Comparison of ENCODE assay signal across 23 mouse cellular contexts in genomic region chr8:4353741-4354140, GRCm38 (mm10). TPM values are rescaled to one million over a fixed set of nuclear protein-coding genes. Genes with fewer than 3 reads are reported as not detected.
DNase-seq lines count a peak whose midpoint lies in the region; ATAC-seq lines count a peak whose summit lies in the region.
"Had no signal": no experiment of that assay in that cellular context is flagged by ENCODE, and none has a peak within 500 bp of the region (broad histone marks: within the 10 kb centered on the region; RNA-seq: fewer than 3 reads in every experiment).

No protein-coding gene starts in this region.

- no peaks in the 10 kb centered on the region for H3K9me3 ChIP-seq in heart, embryonic 12.5 days (replicated peaks)
- H3K9me3 ChIP-seq in kidney, embryonic 16.5 days (ENCODE audit: low read length), result no peaks in the 10 kb centered on the region
- H3K9me3 ChIP-seq: G1E had no signal

- 63% methylated on average over 4 of the region's 4 CpGs for WGBS in heart, embryonic 12.5 days
- WGBS in kidney, embryonic 16.5 days, result 76% methylated on average over 4 of the region's 4 CpGs

- no peaks in the 10 kb centered on the region for H3K36me3 ChIP-seq in heart, embryonic 12.5 days
- no peaks in the 10 kb centered on the region for H3K36me3 ChIP-seq in kidney, embryonic 16.5 days (ENCODE audit: insufficient read depth, low read length)
- H3K36me3 ChIP-seq: G1E had no signal

- peaks cover 4% of the 10 kb centered on the region; the same call in 1 of the 2 replicates for H3K4me1 ChIP-seq in heart, embryonic 12.5 days (replicated peaks)
- no peaks in the 10 kb centered on the region for H3K4me1 ChIP-seq in kidney, embryonic 16.5 days (ENCODE audit: insufficient read depth, low read length)

- H3K9ac ChIP-seq in heart, embryonic 12.5 days, result no peak overlapping the region
- no peak overlapping the region for H3K9ac ChIP-seq in kidney, embryonic 16.5 days (replicated peaks; ENCODE audit: low read length)

- H3K4me2 ChIP-seq in heart, embryonic 12.5 days, result no peak overlapping the region
- no peak overlapping the region for H3K4me2 ChIP-seq in kidney, embryonic 16.5 days (replicated peaks; ENCODE audit: low read depth, low read length)

- no peaks in the 10 kb centered on the region for H3K27me3 ChIP-seq in heart, embryonic 12.5 days (replicated peaks)
- H3K27me3 ChIP-seq in kidney, embryonic 16.5 days (ENCODE audit: insufficient read depth, low read length), result no peaks in the 10 kb centered on the region
- H3K27me3 ChIP-seq: CH12.LX, Patski had no signal

- peak; percentile 80 for DNase-seq in heart, adult 11 months
- DNase-seq in R1 (ENCODE audit: low read depth, low spot score) (peak; percentile 86), ZHBTc4 (ENCODE audit: low read depth, low spot score) (peak; percentile 47)
- DNase-seq in testis, postnatal 10 days (ENCODE audit: low spot score), result no peak
- DNase-seq: adrenal gland, adult 2 months; adrenal gland, adult 8-10 months; adrenal gland, postnatal 10 days; adrenal gland, postnatal 14 days; adrenal gland, postnatal 25 days; adrenal gland, postnatal 36 days; B cell, adult 2 months; cerebellum, adult 11 months; cerebellum, adult 11-12 months; cerebellum, adult 18-20 months; cerebellum, adult 2 months; cerebellum, adult 8-10 months had no signal

- ATAC-seq in heart, embryonic 12.5 days (ENCODE audit: insufficient number of reproducible peaks, low FRiP score), result no peak
- no peak for ATAC-seq in kidney, embryonic 16.5 days (ENCODE audit: low FRiP score, low TSS enrichment)
- ATAC-seq: activated CD4-positive, CD25-positive, alpha-beta regulatory T cell, adult 4 months; CD4-positive, CD25-positive, alpha-beta regulatory T cell, adult 4 months; Patski had no signal

- H3K27ac ChIP-seq in heart, embryonic 12.5 days (ENCODE audit: poor library complexity, severe bottlenecking), result no peak overlapping the region
- no peak overlapping the region for H3K27ac ChIP-seq in kidney, embryonic 16.5 days (ENCODE audit: low read length)

- no peak overlapping the region for H3K4me3 ChIP-seq in heart, embryonic 12.5 days
- H3K4me3 ChIP-seq in kidney, embryonic 16.5 days (ENCODE audit: low read length), result no peak overlapping the region

RNA-seq across cellular contexts. Expression of gene Elavl1, which starts 28.5 kb away (rescaled TPM):
- 211 and 217 TPM in 2 replicates for polyA plus RNA-seq in heart, embryonic 12.5 days (2016; fragmentation: Nextera tagmentation; extraction: Ambion mirVana)
- polyA plus RNA-seq in kidney, embryonic 16.5 days (2015; fragmentation: Nextera tagmentation; extraction: Ambion mirVana), result 231 and 245 TPM in 2 replicates

RNA-seq across cellular contexts. Expression of gene Ccl25, which starts 28.7 kb away (rescaled TPM):
- 12.2 and 14.0 TPM in 2 replicates for polyA plus RNA-seq in heart, embryonic 12.5 days (2016; fragmentation: Nextera tagmentation; extraction: Ambion mirVana)
- 15.5 and 20.6 TPM in 2 replicates for polyA plus RNA-seq in kidney, embryonic 16.5 days (2015; fragmentation: Nextera tagmentation; extraction: Ambion mirVana)
